Comparison of ENCODE assay signal across 10 mouse cellular contexts in the genomic region with DNA sequence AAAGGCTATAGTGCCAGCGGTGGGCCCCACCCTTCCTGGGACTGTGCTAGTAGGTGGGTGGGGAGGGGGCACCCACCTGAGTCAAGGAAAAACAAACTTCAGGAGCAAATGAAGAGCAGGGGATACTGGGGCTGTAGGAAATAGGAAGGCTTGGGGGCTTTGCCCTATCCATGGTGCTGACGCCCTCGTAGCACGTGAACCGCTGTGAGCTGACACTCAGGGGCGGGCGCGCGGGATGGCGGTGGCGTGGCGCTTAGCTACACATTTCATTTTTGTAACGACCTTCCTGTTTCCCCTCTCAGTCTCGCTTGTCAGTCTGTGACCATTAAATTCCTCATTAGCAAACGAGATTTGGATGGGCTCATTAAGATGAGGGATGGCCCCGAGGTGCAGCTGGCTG. TPM values are rescaled to one million over a fixed set of nuclear protein-coding genes. Genes with fewer than 3 reads are reported as not detected.
DNase-seq lines count a peak whose midpoint lies in the region; ATAC-seq and TF ChIP-seq lines count a peak whose summit lies in the region.
"Had no signal": no experiment of that assay in that cellular context is flagged by ENCODE, and none has a peak within 500 bp of the region (broad histone marks: within the 10 kb centered on the region; RNA-seq: fewer than 3 reads in every experiment).

No protein-coding gene starts in this region.

- no peaks in the 10 kb centered on the region for H3K36me3 ChIP-seq in embryonic facial prominence, embryonic 14.5 days (ENCODE audit: control insufficient read depth, insufficient read depth, low read length)
- H3K36me3 ChIP-seq in hindbrain, postnatal 0 days (ENCODE audit: insufficient read depth, low read length), result no peaks in the 10 kb centered on the region
- no peaks in the 10 kb centered on the region for H3K36me3 ChIP-seq in neural tube, embryonic 14.5 days (ENCODE audit: control insufficient read depth, insufficient read depth, low read length)
- H3K36me3 ChIP-seq: heart, embryonic 13.5 days; kidney, embryonic 15.5 days had no signal

- no peak overlapping the region for H3K4me2 ChIP-seq in embryonic facial prominence, embryonic 14.5 days (ENCODE audit: low read depth, low read length)
- peak overlapping the region; percentile 33 for H3K4me2 ChIP-seq in hindbrain, postnatal 0 days (ENCODE audit: low read depth, low read length)
- H3K4me2 ChIP-seq in neural tube, embryonic 14.5 days (ENCODE audit: low read depth, low read length), result no peak overlapping the region
- H3K4me2 ChIP-seq: heart, embryonic 13.5 days; kidney, embryonic 15.5 days; liver, embryonic 11.5 days had no signal

- H3K9ac ChIP-seq in embryonic facial prominence, embryonic 14.5 days (ENCODE audit: low read depth, low read length), result no peak overlapping the region
- H3K9ac ChIP-seq in hindbrain, postnatal 0 days (replicated peaks; ENCODE audit: low read length), result no peak overlapping the region
- peak overlapping the region; percentile 41; the same call in 1 of the 2 replicates for H3K9ac ChIP-seq in neural tube, embryonic 14.5 days (replicated peaks; ENCODE audit: low read depth, low read length)
- H3K9ac ChIP-seq: heart, embryonic 13.5 days; kidney, embryonic 15.5 days had no signal

- TF ChIP-seq CTCF in hindbrain, postnatal 0 days (IDR thresholded peaks at IDR 0.05; ENCODE audit: low read depth), result no peak

- peak; percentile 23 for DNase-seq in ovary, postnatal 36 days (ENCODE audit: low spot score)
- no peak for DNase-seq in ovary, postnatal 14 days (ENCODE audit: low spot score)
- peak; percentile 66 for DNase-seq in embryonic facial prominence, embryonic 14.5 days (ENCODE audit: low spot score)
- peak; percentile 35 for DNase-seq in hindbrain, postnatal 0 days (ENCODE audit: low spot score)
- no peak for DNase-seq in urinary bladder, adult 2 months (ENCODE audit: low spot score)
- no peak for DNase-seq in gastrocnemius, adult 18-20 months (ENCODE audit: low spot score)

- 4% methylated on average over 16 of the region's 16 CpGs for WGBS in embryonic facial prominence, embryonic 14.5 days
- 5% methylated on average over 16 of the region's 16 CpGs for WGBS in hindbrain, postnatal 0 days
- WGBS in neural tube, embryonic 14.5 days, result 4% methylated on average over 16 of the region's 16 CpGs

- H3K4me1 ChIP-seq in embryonic facial prominence, embryonic 14.5 days (ENCODE audit: control insufficient read depth, insufficient read depth, low read length), result no peaks in the 10 kb centered on the region
- no peaks in the 10 kb centered on the region for H3K4me1 ChIP-seq in hindbrain, postnatal 0 days (ENCODE audit: insufficient read depth, low read length)
- peaks cover 4% of the 10 kb centered on the region; the same call in 1 of the 2 replicates for H3K4me1 ChIP-seq in neural tube, embryonic 14.5 days (ENCODE audit: control insufficient read depth, insufficient read depth, low read length)
- H3K4me1 ChIP-seq: heart, embryonic 13.5 days had no signal

- H3K27ac ChIP-seq in embryonic facial prominence, embryonic 14.5 days (replicated peaks; ENCODE audit: low read depth, low read length), result no peak overlapping the region
- H3K27ac ChIP-seq in hindbrain, postnatal 0 days, result no peak overlapping the region
- no peak overlapping the region for H3K27ac ChIP-seq in neural tube, embryonic 14.5 days (ENCODE audit: low read depth, low read length)
- H3K27ac ChIP-seq: heart, embryonic 13.5 days; kidney, embryonic 15.5 days had no signal

- H3K27me3 ChIP-seq in embryonic facial prominence, embryonic 14.5 days (replicated peaks; ENCODE audit: control insufficient read depth, insufficient read depth, low read length), result no peaks in the 10 kb centered on the region
- no peaks in the 10 kb centered on the region for H3K27me3 ChIP-seq in hindbrain, postnatal 0 days (ENCODE audit: insufficient read depth, low read length)
- H3K27me3 ChIP-seq in neural tube, embryonic 14.5 days (ENCODE audit: control insufficient read depth, insufficient read depth, low read length), result no peaks in the 10 kb centered on the region

- no peak overlapping the region for H3K4me3 ChIP-seq in embryonic facial prominence, embryonic 14.5 days (ENCODE audit: low read depth, low read length)
- H3K4me3 ChIP-seq in hindbrain, postnatal 0 days (ENCODE audit: low read length), result no peak overlapping the region
- no peak overlapping the region for H3K4me3 ChIP-seq in neural tube, embryonic 14.5 days (ENCODE audit: low read depth, low read length)
- H3K4me3 ChIP-seq: heart, embryonic 13.5 days; kidney, embryonic 15.5 days had no signal

- ATAC-seq in embryonic facial prominence, embryonic 14.5 days (ENCODE audit: low read depth), result no peak
- ATAC-seq in hindbrain, postnatal 0 days, result peak; percentile 46; the same call in 1 of the 2 replicates
- ATAC-seq in neural tube, embryonic 14.5 days (ENCODE audit: low read depth), result peak; percentile 36; the same call in 1 of the 2 replicates

- no peaks in the 10 kb centered on the region for H3K9me3 ChIP-seq in embryonic facial prominence, embryonic 14.5 days (ENCODE audit: control insufficient read depth, low read length)
- no peaks in the 10 kb centered on the region for H3K9me3 ChIP-seq in hindbrain, postnatal 0 days (ENCODE audit: low read length)
- H3K9me3 ChIP-seq in neural tube, embryonic 14.5 days (ENCODE audit: control insufficient read depth, low read length), result no peaks in the 10 kb centered on the region
- H3K9me3 ChIP-seq: heart, embryonic 13.5 days; kidney, embryonic 15.5 days had no signal

RNA-seq across cellular contexts. Expression of a gene that starts 15.8 kb away (rescaled TPM):
- 1,079 and 1,191 TPM in 2 replicates for polyA plus RNA-seq in embryonic facial prominence, embryonic 14.5 days (2014; fragmentation: Nextera tagmentation; extraction: Ambion mirVana)
- total RNA-seq in hindbrain, postnatal 0 days (2014; rRNA removed), result 577 and 578 TPM in 2 replicates
- 954 and 958 TPM in 2 replicates for polyA plus RNA-seq in hindbrain, postnatal 0 days (2015; fragmentation: Nextera tagmentation; extraction: Ambion mirVana)
- 674 and 718 TPM in 2 replicates for polyA plus RNA-seq in neural tube, embryonic 14.5 days (2014; fragmentation: Nextera tagmentation; extraction: Ambion mirVana)
- 2,406 and 2,749 TPM in 2 replicates for polyA plus RNA-seq in urinary bladder, adult 2 months (2012; rRNA removed)
- total RNA-seq in gastrocnemius, adult 18-20 months (2021), result 100 to 1,000 TPM; 619 to 713 TPM

RNA-seq across cellular contexts. Expression of a gene that starts 22.7 kb away (rescaled TPM):
- 37.7 and 41.1 TPM in 2 replicates for polyA plus RNA-seq in embryonic facial prominence, embryonic 14.5 days (2014; fragmentation: Nextera tagmentation; extraction: Ambion mirVana)
- 75.8 and 80.4 TPM in 2 replicates for total RNA-seq in hindbrain, postnatal 0 days (2014; rRNA removed)
- 38.6 and 40.3 TPM in 2 replicates for polyA plus RNA-seq in hindbrain, postnatal 0 days (2015; fragmentation: Nextera tagmentation; extraction: Ambion mirVana)
- polyA plus RNA-seq in neural tube, embryonic 14.5 days (2014; fragmentation: Nextera tagmentation; extraction: Ambion mirVana), result 28.0 and 34.8 TPM in 2 replicates
- 3.7 and 4.7 TPM in 2 replicates for polyA plus RNA-seq in urinary bladder, adult 2 months (2012; rRNA removed)
- 10 to 100 TPM; 15.6 to 16.7 TPM for total RNA-seq in gastrocnemius, adult 18-20 months (2021)

Comparison
In these comparisons a context has a peak if more than half of its experiments do, and no peak if none do; other contexts are left out.
1. DNase-seq: peak in ovary, postnatal 36 days (single experiment), embryonic facial prominence, embryonic 14.5 days (single experiment) and hindbrain, postnatal 0 days (single experiment); none in ovary, postnatal 14 days (single experiment), urinary bladder, adult 2 months (single experiment) and gastrocnemius, adult 18-20 months (single experiment).